Mouse (Mus musculus): ENCODE results near the gene Mrpl17.

- TF ChIP-seq EP300 (IDR thresholded peaks at IDR 0.05; ENCODE audit: low read depth) = no peak
- TF ChIP-seq CTCF (IDR thresholded peaks at IDR 0.05; ENCODE audit: low read depth) = no peak
Observed at GRCm38 (mm10) chr7:105761813-105762484, 49.0 kb downstream of the Mrpl17 start.

Measured in liver, embryonic 14.5 days (tissue).